Mouse (Mus musculus) lung, postnatal 10 days (tissue): Measurements from ENCODE around the gene Nsf.

Source experiments
- DNase-seq: peaks from one replicate; pipeline ENCODE4 v3.0.0; 2021

Gene Nsf

GRCm38 (mm10) chr11:103937976-103938728 lies 15.7 kb downstream of the Nsf start:
- DNase-seq, result no peak

DNA sequence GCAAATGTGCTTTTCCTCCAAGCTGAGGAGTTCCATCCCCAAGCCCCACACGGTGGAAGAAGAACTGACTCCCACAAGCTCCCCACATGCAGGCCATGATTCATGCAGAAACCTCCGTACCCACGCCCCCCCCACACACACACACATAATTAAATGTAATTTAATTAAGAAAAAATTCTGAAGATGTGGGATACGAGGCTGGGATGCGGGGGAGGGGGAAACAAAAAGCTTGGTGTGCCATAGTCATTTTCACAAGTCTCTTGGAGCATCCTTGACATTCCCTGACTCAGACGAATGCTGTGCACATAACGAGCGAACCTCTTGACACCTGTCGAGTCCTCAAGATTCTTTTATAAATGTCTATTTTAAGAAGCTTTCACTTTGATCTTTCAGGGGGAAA lies 16.4 kb downstream of the Nsf start:
- DNase-seq, result peak; percentile 18

- no peak for DNase-seq
Measured at GRCm38 (mm10) chr11:103935717-103936116, 18.1 kb downstream of the Nsf start.

- DNase-seq, result no peak
Measured at GRCm38 (mm10) chr11:103933886-103934285, 20.0 kb downstream of the Nsf start.

- DNase-seq, result no peak
Measured at GRCm38 (mm10) chr11:103923957-103924356, 29.9 kb downstream of the Nsf start.

GRCm38 (mm10) chr11:103923272-103923671 lies 30.6 kb downstream of the Nsf start:
- DNase-seq, result no peak

- no peak for DNase-seq
Measured at GRCm38 (mm10) chr11:103922812-103923211, 31.0 kb downstream of the Nsf start.

DNA sequence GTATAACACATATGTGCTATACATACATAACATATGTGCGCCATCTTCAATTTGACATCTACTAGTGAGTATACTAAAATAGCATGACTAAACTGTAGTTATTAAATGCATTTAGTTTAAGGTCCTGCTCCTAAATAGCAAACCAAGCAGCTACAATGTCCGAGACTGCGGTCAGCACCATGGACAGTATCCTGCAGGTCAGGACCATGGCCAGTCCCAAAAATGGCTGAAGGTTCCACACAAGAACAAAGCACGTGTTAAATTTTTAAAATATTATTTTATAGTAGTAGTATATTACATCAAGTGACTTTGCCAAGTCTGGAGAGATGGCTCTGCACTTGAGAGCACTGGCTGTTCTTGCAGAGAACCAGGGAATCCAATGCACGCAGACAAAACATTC lies 33.2 kb downstream of the Nsf start:
- DNase-seq, result peak; percentile 64

DNA sequence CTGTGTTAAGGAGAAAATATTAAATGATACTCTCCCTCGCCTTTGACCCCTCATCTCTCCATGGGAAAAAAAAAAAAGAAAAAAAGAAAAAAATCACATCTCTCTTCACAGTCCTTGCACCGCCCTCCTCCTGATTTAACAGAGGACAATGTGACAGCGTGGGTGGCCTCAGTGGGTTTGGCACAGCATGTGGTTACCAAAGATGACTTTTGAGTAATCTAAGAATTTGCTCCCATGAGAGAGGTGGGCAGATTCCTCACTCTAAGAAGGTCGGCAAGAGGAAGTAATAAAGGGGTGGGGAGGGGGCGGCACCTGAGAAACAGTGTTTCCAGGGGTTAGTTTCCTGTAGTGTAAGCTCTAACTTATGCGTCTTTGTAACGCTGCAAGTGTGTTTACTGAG lies 37.0 kb downstream of the Nsf start:
- no peak for DNase-seq

GRCm38 (mm10) chr11:103915686-103916085 lies 38.2 kb downstream of the Nsf start:
- peak; percentile 33 for DNase-seq

DNA sequence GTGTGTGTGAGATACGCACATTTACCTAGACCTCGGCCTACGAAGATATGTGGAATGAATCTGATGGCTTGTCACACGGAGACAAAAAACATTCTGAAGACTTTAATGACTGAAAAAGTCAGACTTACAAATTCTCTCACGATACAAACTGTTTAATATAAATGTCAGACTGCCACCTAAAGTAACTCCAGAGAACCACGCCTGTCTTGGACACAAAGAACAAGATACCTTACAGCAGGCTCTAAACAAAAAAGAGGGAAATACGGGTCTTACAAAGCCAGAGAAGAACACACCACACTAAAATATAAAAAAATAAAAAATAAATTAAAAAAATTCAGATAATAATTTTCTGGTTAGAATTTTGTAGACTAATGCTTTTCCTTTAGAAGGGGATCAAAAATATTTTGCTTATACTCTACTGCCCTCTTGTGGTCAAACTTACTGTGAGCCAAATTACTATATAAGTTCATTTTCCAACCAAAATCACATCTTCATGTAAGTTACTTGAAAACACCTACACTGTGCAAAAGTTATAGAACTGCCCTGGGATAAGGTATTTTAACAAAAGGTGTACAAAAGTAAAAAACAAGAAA lies 42.8 kb downstream of the Nsf start:
- DNase-seq, result peak; percentile 29

DNA sequence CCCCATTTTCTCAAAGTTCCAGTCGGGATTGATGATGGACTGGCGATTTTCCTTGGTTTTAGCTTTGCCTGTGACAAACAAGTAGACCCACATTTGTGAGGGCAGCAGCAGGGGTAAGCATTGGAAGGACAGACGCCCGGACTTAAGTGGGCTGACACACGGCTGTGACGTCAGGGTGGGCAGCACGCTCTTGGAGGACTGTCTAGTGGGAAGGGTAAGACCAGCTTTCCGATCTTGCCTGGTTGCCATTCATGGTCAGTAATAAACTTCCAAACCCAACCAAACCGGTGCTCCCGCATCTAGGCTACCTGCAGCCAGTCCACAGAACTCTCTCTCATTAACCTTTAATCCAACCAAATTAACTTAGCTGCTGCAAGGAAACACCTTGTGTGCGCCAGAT lies 43.3 kb downstream of the Nsf start:
- DNase-seq, result no peak

DNA sequence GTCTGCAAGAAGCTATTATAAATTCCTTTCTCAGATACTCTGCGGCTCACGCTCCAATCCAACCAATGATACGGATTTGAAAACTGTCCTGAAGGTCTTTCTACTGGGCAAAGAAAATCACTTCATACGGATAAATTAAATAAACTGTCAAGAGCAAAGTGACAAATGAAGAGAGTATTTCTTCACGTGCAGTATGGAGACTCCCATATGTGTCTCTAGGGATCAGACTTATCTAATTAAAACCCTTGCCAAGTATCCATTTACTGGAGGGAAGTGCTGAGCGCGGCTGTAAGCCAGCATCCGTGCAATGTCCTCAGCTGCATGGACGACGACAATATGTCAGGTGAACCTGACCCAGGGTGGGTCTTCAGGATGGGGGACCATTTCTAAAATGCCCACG lies 44.0 kb downstream of the Nsf start:
- no peak for DNase-seq

DNA sequence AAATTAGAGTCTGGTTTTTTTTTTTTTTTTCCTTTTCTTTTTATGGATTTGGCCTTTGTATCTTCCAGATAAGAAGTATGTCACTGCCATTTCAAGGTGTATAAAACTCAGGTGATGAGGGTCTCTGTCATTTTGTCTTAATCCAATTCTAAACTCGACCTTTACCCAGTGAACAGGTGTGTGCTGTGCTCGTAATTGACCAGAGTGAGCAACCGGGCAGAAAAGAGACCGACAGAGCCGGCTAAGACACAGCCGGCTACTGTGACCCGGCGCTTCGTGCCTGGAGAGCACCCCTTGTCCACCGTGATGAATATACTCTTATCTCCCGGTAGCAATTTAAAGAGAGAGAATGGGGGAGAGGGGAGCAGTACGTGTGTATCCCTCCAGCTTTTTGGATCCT lies 44.5 kb downstream of the Nsf start:
- DNase-seq, result no peak

- DNase-seq, result no peak
Measured at GRCm38 (mm10) chr11:103906051-103906719, 47.7 kb downstream of the Nsf start.

- DNase-seq, result no peak
Measured at GRCm38 (mm10) chr11:103905506-103905905, 48.4 kb downstream of the Nsf start.

- DNase-seq, result peak; percentile 44
Measured at GRCm38 (mm10) chr11:103901581-103901966, 52.3 kb downstream of the Nsf start.

DNA sequence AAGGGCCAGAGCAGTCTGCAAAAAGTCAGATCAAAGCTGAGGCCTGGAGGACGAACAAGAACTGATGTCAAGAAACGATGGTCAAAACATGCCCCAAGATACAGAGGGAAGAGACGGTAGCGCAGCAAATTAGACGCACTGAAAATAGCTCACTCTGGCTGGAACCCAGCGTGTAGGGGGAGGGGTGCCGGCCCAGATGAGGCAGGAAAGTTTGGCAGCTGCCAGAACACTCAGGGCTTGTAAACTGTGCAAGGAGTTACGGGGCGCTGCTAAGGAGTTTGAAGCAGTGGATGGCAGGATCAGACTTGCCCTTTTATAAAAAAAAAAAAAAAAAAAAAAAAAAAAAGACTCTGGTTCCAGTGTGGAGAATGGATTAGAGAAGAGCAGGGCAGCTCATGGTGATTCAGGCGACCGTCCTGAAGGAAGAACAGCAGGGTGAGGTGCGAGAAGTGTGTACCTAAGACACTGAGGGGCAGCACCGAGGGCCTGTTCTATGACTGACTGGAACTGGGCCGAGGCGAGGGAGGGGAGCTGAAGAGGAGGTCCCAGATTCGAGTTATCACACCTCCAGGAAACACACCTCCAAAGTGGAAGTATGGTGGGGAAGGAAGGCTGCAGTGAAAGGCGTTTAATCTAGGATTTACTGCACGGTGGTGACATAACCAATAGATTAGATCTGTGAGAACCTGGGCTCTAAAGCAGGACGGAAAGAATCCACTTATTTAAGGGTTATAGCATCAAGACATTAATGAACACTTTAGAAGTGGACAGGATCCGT lies 52.9 kb downstream of the Nsf start:
- peak; percentile 92 for DNase-seq

- DNase-seq, result no peak
Measured at GRCm38 (mm10) chr11:103896966-103897750, 56.7 kb downstream of the Nsf start.

GRCm38 (mm10) chr11:103896056-103896455 lies 57.8 kb downstream of the Nsf start:
- no peak for DNase-seq

GRCm38 (mm10) chr11:103892831-103893230 lies 61.0 kb downstream of the Nsf start:
- DNase-seq, result no peak

- DNase-seq, result no peak
Measured at GRCm38 (mm10) chr11:103891781-103892180, 62.1 kb downstream of the Nsf start.
